Mouse (Mus musculus) embryo, embryonic 11 days (tissue): ENCODE measurements at regions not wholly inside any gene's neighbourhood (a gene's known extent, or its start where the extent isn't known, plus 50 kb on each side); places are given as distances from the start of the nearest gene placed in this dataset.

Source experiments
- DNase-seq: peaks from one replicate; pipeline ENCODE4 v3.0.0-alpha.2; 2015

GRCm38 (mm10) chr16:87225085-87225484 is 128.9 kb upstream of the N6amt1 start:
- no peak for DNase-seq

- no peak for DNase-seq
These were observed 130.0 kb upstream of the N6amt1 start for GRCm38 (mm10) chr16:87224024-87224423.

GRCm38 (mm10) chr16:87220611-87221010 is 133.4 kb upstream of the N6amt1 start:
- DNase-seq = no peak

- DNase-seq = no peak
These were observed 133.8 kb upstream of the N6amt1 start for GRCm38 (mm10) chr16:87220201-87220600.

- no peak for DNase-seq
These were observed 146.1 kb upstream of the N6amt1 start for GRCm38 (mm10) chr16:87207875-87208274.

GRCm38 (mm10) chr16:87190471-87190870 is 163.5 kb upstream of the N6amt1 start:
- no peak for DNase-seq

GRCm38 (mm10) chr16:87188737-87189136 is 165.2 kb upstream of the N6amt1 start:
- DNase-seq = no peak

- DNase-seq = no peak
These were observed 181.6 kb upstream of the N6amt1 start for GRCm38 (mm10) chr16:87172395-87172794.

- no peak for DNase-seq
These were observed 214.7 kb upstream of the N6amt1 start for GRCm38 (mm10) chr16:87139301-87139700.

GRCm38 (mm10) chr16:87136503-87136902 is 217.5 kb upstream of the N6amt1 start:
- DNase-seq = no peak

GRCm38 (mm10) chr16:87134452-87134851 is 219.5 kb upstream of the N6amt1 start:
- no peak for DNase-seq

- no peak for DNase-seq
These were observed 220.1 kb upstream of the N6amt1 start for GRCm38 (mm10) chr16:87133874-87134273.

GRCm38 (mm10) chr16:87132082-87132481 is 221.9 kb upstream of the N6amt1 start:
- no peak for DNase-seq

GRCm38 (mm10) chr16:87130733-87131640 is 223.0 kb upstream of the N6amt1 start:
- DNase-seq = no peak

GRCm38 (mm10) chr16:87129021-87129420 is 225.0 kb upstream of the N6amt1 start:
- no peak for DNase-seq

- peak; percentile 7 for DNase-seq
These were observed 225.8 kb upstream of the N6amt1 start for GRCm38 (mm10) chr16:87128230-87128629.

GRCm38 (mm10) chr16:87124519-87124918 is 229.5 kb upstream of the N6amt1 start:
- DNase-seq = no peak

GRCm38 (mm10) chr16:87103599-87103998 is 250.4 kb upstream of the N6amt1 start:
- no peak for DNase-seq

GRCm38 (mm10) chr16:87102057-87102456 is 251.9 kb upstream of the N6amt1 start:
- no peak for DNase-seq

- no peak for DNase-seq
These were observed 262.0 kb upstream of the N6amt1 start for GRCm38 (mm10) chr16:87092011-87092410.

- no peak for DNase-seq
These were observed 264.7 kb upstream of the N6amt1 start for GRCm38 (mm10) chr16:87089322-87089721.

GRCm38 (mm10) chr16:87083505-87083904 is 270.5 kb upstream of the N6amt1 start:
- DNase-seq = peak; percentile 19

GRCm38 (mm10) chr16:87077385-87077784 is 276.6 kb upstream of the N6amt1 start:
- DNase-seq = no peak

- DNase-seq = peak; percentile 18
These were observed 284.7 kb upstream of the N6amt1 start for GRCm38 (mm10) chr16:87069294-87069693.

GRCm38 (mm10) chr16:87067981-87068380 is 286.0 kb upstream of the N6amt1 start:
- no peak for DNase-seq
